Mouse (Mus musculus): ENCODE measurements around the gene Haus7. TPM values are rescaled to one million over a fixed set of nuclear protein-coding genes. Genes with fewer than 3 reads are reported as not detected.

Haus7 gene
- polyA plus RNA-seq, 1 experiment: 42.6 TPM

GRCm38 (mm10) chrX:73475658-73476256 lies 16.9 kb upstream of the Haus7 start:
- H3K79me2 ChIP-seq (ENCODE audit: control insufficient read depth, insufficient read depth): no peaks in the 10 kb centered on the region
- no peak overlapping the region for H3K4me3 ChIP-seq (ENCODE audit: insufficient read depth, poor library complexity, severe bottlenecking)
- H3K79me3 ChIP-seq (ENCODE audit: low read depth): no peaks in the 10 kb centered on the region
- no peaks in the 10 kb centered on the region for H3K27me3 ChIP-seq (ENCODE audit: control insufficient read depth, insufficient read depth, insufficient read length)
- no peaks in the 10 kb centered on the region for H3K36me3 ChIP-seq (ENCODE audit: control insufficient read depth, insufficient read depth)
- no peak overlapping the region for H3ac ChIP-seq (ENCODE audit: control insufficient read depth, insufficient read length, low read depth)
- TF ChIP-seq CTCF (IDR thresholded peaks at IDR 0.05; ENCODE audit: control insufficient read depth, insufficient read depth, insufficient read length) (no peak), USF1 (IDR thresholded peaks at IDR 0.05; ENCODE audit: low read depth) (no peak), MAX (IDR thresholded peaks at IDR 0.05) (no peak)

GRCm38 (mm10) chrX:73474340-73475165 lies 15.7 kb upstream of the Haus7 start:
- no peaks in the 10 kb centered on the region for H3K79me2 ChIP-seq (ENCODE audit: control insufficient read depth, insufficient read depth)
- TF ChIP-seq USF1 (IDR thresholded peaks at IDR 0.05; ENCODE audit: low read depth) (no peak), CEBPB (IDR thresholded peaks at IDR 0.05; ENCODE audit: low read depth) (no peak), CTCF (IDR thresholded peaks at IDR 0.05; ENCODE audit: control insufficient read depth, insufficient read depth, insufficient read length) (no peak), MAX (IDR thresholded peaks at IDR 0.05) (no peak), FOSL1 (IDR thresholded peaks at IDR 0.05; ENCODE audit: insufficient read depth, low read length, poor library complexity, severe bottlenecking) (no peak), MYOD1 (IDR thresholded peaks at IDR 0.05; ENCODE audit: control insufficient read depth, insufficient read length, low read depth) (no peak), MYOG (IDR thresholded peaks at IDR 0.05; ENCODE audit: control insufficient read depth, extremely low read depth, insufficient read length) (no peak)
- H3K27me3 ChIP-seq (ENCODE audit: control insufficient read depth, insufficient read depth, insufficient read length): no peaks in the 10 kb centered on the region
- no peak overlapping the region for H3K4me3 ChIP-seq (ENCODE audit: insufficient read depth, poor library complexity, severe bottlenecking)
- no peak overlapping the region for H3ac ChIP-seq (ENCODE audit: control insufficient read depth, insufficient read length, low read depth)
- H3K36me3 ChIP-seq (ENCODE audit: control insufficient read depth, insufficient read depth): no peaks in the 10 kb centered on the region
- H3K79me3 ChIP-seq (ENCODE audit: low read depth): no peaks in the 10 kb centered on the region

- H3K4me3 ChIP-seq (ENCODE audit: insufficient read depth, poor library complexity, severe bottlenecking): no peak overlapping the region
- H3K27me3 ChIP-seq (ENCODE audit: control insufficient read depth, insufficient read depth, insufficient read length): no peaks in the 10 kb centered on the region
- TF ChIP-seq FOSL1 (IDR thresholded peaks at IDR 0.05; ENCODE audit: insufficient read depth, low read length, poor library complexity, severe bottlenecking) (no peak), CTCF (IDR thresholded peaks at IDR 0.05; ENCODE audit: control insufficient read depth, insufficient read depth, insufficient read length) (no peak), USF1 (IDR thresholded peaks at IDR 0.05; ENCODE audit: low read depth) (no peak), MYOD1 (IDR thresholded peaks at IDR 0.05; ENCODE audit: control insufficient read depth, insufficient read length, low read depth) (no peak)
- no peaks in the 10 kb centered on the region for H3K79me3 ChIP-seq (ENCODE audit: low read depth)
- no peaks in the 10 kb centered on the region for H3K79me2 ChIP-seq (ENCODE audit: control insufficient read depth, insufficient read depth)
- no peak overlapping the region for H3ac ChIP-seq (ENCODE audit: control insufficient read depth, insufficient read length, low read depth)
- H3K36me3 ChIP-seq (ENCODE audit: control insufficient read depth, insufficient read depth): no peaks in the 10 kb centered on the region
Observed at GRCm38 (mm10) chrX:73471764-73472163, 12.9 kb upstream of the Haus7 start.

- H3K79me2 ChIP-seq (ENCODE audit: control insufficient read depth, insufficient read depth): peaks cover 6% of the 10 kb centered on the region
- no peaks in the 10 kb centered on the region for H3K36me3 ChIP-seq (ENCODE audit: control insufficient read depth, insufficient read depth)
- no peaks in the 10 kb centered on the region for H3K27me3 ChIP-seq (ENCODE audit: control insufficient read depth, insufficient read depth, insufficient read length)
- H3K79me3 ChIP-seq (ENCODE audit: low read depth): no peaks in the 10 kb centered on the region
- H3ac ChIP-seq (ENCODE audit: control insufficient read depth, insufficient read length, low read depth): no peak overlapping the region
- H3K4me3 ChIP-seq (ENCODE audit: insufficient read depth, poor library complexity, severe bottlenecking): no peak overlapping the region
- TF ChIP-seq MAX (IDR thresholded peaks at IDR 0.05) (no peak), MYOD1 (IDR thresholded peaks at IDR 0.05; ENCODE audit: control insufficient read depth, insufficient read length, low read depth) (no peak), FOSL1 (IDR thresholded peaks at IDR 0.05; ENCODE audit: insufficient read depth, low read length, poor library complexity, severe bottlenecking) (no peak), USF1 (IDR thresholded peaks at IDR 0.05; ENCODE audit: low read depth) (no peak), MYOG (IDR thresholded peaks at IDR 0.05; ENCODE audit: control insufficient read depth, extremely low read depth, insufficient read length) (no peak), CTCF (IDR thresholded peaks at IDR 0.05; ENCODE audit: control insufficient read depth, insufficient read depth, insufficient read length) (no peak), CEBPB (IDR thresholded peaks at IDR 0.05; ENCODE audit: low read depth) (no peak)
Observed at GRCm38 (mm10) chrX:73468752-73469151, 9.9 kb upstream of the Haus7 start.

GRCm38 (mm10) chrX:73468330-73468729 lies 9.5 kb upstream of the Haus7 start:
- Histone ChIP-seq H3K27me3 (ENCODE audit: control insufficient read depth, insufficient read depth, insufficient read length) (no peaks in the 10 kb centered on the region), H3K4me3 (ENCODE audit: insufficient read depth, poor library complexity, severe bottlenecking) (no peak overlapping the region), H3K36me3 (ENCODE audit: control insufficient read depth, insufficient read depth) (no peaks in the 10 kb centered on the region), H3ac (ENCODE audit: control insufficient read depth, insufficient read length, low read depth) (no peak overlapping the region), H3K79me3 (ENCODE audit: low read depth) (no peaks in the 10 kb centered on the region), H3K79me2 (ENCODE audit: control insufficient read depth, insufficient read depth) (peaks cover 6% of the 10 kb centered on the region)
- TF ChIP-seq FOSL1 (IDR thresholded peaks at IDR 0.05; ENCODE audit: insufficient read depth, low read length, poor library complexity, severe bottlenecking): no peak
- no peak for TF ChIP-seq MAX (IDR thresholded peaks at IDR 0.05)
- no peak for TF ChIP-seq CTCF (IDR thresholded peaks at IDR 0.05; ENCODE audit: control insufficient read depth, insufficient read depth, insufficient read length)
- no peak for TF ChIP-seq CEBPB (IDR thresholded peaks at IDR 0.05; ENCODE audit: low read depth)
- no peak for TF ChIP-seq MYOG (IDR thresholded peaks at IDR 0.05; ENCODE audit: control insufficient read depth, extremely low read depth, insufficient read length)
- no peak for TF ChIP-seq USF1 (IDR thresholded peaks at IDR 0.05; ENCODE audit: low read depth)
- no peak for TF ChIP-seq MYOD1 (IDR thresholded peaks at IDR 0.05; ENCODE audit: control insufficient read depth, insufficient read length, low read depth)

Data from C2C12 (cell line).